Mouse (Mus musculus) ES-Bruce4 (cell line): ENCODE data around the gene Coq3. TPM values are rescaled to one million over a fixed set of nuclear protein-coding genes. Genes with fewer than 3 reads are reported as not detected.

Experiments
- H3K27ac ChIP-seq: 2 replicates; pipeline ENCODE4 v1.5.1; 2012; ENCODE audit warnings: low read length, inconsistent platforms; ENCODE audit not compliant: insufficient read depth
- H3K27me3 ChIP-seq: 2 replicates; pipeline ENCODE4 v1.6.1; 2012; ENCODE audit warnings: mild to moderate bottlenecking, low read length, inconsistent platforms; ENCODE audit not compliant: control insufficient read depth, poor library complexity, insufficient read depth, severe bottlenecking
- H3K36me3 ChIP-seq: 2 replicates; pipeline ENCODE4 v1.6.1; 2012; ENCODE audit warnings: inconsistent platforms, mild to moderate bottlenecking, low read length, moderate library complexity; ENCODE audit not compliant: control insufficient read depth, poor library complexity, insufficient read depth, severe bottlenecking
- H3K4me1 ChIP-seq: one replicate; pipeline ENCODE4 v1.8.1; 2011; ENCODE audit warnings: low read length; ENCODE audit not compliant: control insufficient read depth, insufficient read depth
- H3K4me3 ChIP-seq: 2 replicates; pipeline ENCODE4 v1.5.1; 2011; ENCODE audit warnings: low read depth, mild to moderate bottlenecking, low read length
- H3K9ac ChIP-seq: 2 replicates; pipeline ENCODE4 v1.6.1; 2012; ENCODE audit warnings: low read depth, mild to moderate bottlenecking, inconsistent platforms; ENCODE audit not compliant: poor library complexity, severe bottlenecking
- H3K9me3 ChIP-seq: replicated peaks from 2 replicates; pipeline ENCODE4 v1.6.1; 2012; ENCODE audit warnings: mild to moderate bottlenecking, low read length, inconsistent platforms; ENCODE audit not compliant: control insufficient read depth, poor library complexity, insufficient read depth, severe bottlenecking
- CTCF ChIP-seq: IDR thresholded peaks from one replicate; pipeline ENCODE4 v1.8.1; 2011; ENCODE audit warnings: low read depth, low read length
- EP300 ChIP-seq: IDR thresholded peaks from 2 replicates; pipeline ENCODE4 v1.6.1; 2011; ENCODE audit warnings: low read depth, low read length; ENCODE audit not compliant: insufficient read depth
- POLR2A ChIP-seq: IDR thresholded peaks from one replicate; pipeline ENCODE4 v1.8.1; 2011; ENCODE audit warnings: low read length; ENCODE audit not compliant: insufficient read depth
- polyA plus RNA-seq: library from polyadenylated mRNA; stranded (reverse); fragments of >200 nt; gene quantifications from 2 replicates; pipeline ENCODE4 v1.2.4, GENCODE M21; 2011; ENCODE audit warnings: low read depth; ENCODE audit not compliant: missing spikeins, insufficient read depth, insufficient read length

Gene Coq3
- polyA plus RNA-seq, 1 experiment: 20.7 TPM

DNA sequence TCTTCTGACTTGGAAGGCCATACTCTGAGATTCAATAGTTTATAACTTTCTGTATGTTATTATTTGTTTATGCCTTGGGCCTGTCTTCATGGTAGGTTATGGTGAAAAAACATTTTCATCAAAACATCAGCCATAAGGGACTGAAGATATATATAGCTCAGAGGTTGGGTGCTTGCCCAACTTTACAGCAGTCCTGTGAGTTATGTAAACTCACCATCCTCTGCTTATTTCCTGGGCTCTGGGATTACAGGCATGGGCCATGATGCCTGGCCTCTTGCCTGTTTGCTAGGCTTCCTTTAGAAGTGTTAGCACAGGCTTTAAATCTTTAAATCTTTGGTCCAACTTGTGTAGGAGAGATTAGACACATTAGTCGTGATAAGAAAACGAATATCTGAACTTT, 72.8 kb downstream of the Coq3 start:
- Histone ChIP-seq H3K27ac (no peak overlapping the region), H3K4me3 (no peak overlapping the region), H3K9me3 (no peaks in the 10 kb centered on the region), H3K27me3 (no peaks in the 10 kb centered on the region; the same call in 1 of the 2 replicates), H3K9ac (no peak overlapping the region), H3K36me3 (no peaks in the 10 kb centered on the region), H3K4me1 (no peaks in the 10 kb centered on the region)
- TF ChIP-seq EP300: no peak

DNA sequence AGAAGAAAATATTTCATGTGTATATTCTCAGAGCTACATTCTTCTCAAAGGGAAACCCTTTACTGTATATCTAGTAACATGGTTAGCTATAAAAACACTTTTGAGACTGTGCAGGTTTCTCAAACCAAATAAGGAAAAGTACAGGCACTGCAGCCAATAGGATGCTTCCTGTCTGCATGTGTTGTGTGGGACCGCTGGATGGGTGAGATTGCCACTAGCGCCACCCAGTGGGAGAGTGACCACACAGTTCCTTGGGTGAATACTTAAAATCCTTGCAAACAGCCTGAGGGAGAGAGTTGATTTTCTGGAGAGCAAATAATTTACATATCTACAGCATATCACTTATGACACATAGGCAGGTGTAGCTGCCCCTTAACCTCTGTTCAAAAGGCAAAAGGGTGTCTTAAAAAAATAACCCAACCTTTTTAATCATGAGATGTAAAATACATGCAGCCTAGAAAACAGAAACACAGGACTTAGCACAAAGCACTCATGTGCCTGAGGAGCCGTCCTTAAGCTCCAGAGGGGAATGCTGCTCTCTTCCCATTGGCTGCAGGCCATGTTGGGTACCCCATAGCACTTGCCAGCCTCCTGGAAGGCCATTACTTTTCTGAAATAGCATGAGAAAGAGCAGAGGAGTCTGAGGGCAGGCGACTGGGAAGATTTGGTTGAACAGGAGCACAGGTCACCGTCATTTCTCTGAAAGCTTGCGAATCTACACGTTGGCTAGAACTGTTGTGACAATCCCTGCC, 78.3 kb downstream of the Coq3 start:
- no peak overlapping the region for H3K27ac ChIP-seq
- no peaks in the 10 kb centered on the region for H3K36me3 ChIP-seq
- no peaks in the 10 kb centered on the region for H3K9me3 ChIP-seq
- TF ChIP-seq EP300: no peak
- no peak for TF ChIP-seq POLR2A
- peak; percentile 90 for TF ChIP-seq CTCF
- no peak overlapping the region for H3K9ac ChIP-seq
- H3K4me1 ChIP-seq: no peaks in the 10 kb centered on the region
- H3K27me3 ChIP-seq: no peaks in the 10 kb centered on the region
- no peak overlapping the region for H3K4me3 ChIP-seq

Other genes starting within 250 kb of the Coq3 start
- not detected in 2 replicates for gene Prdm13, start 193.7 kb upstream of the Coq3 start, polyA plus RNA-seq
- gene Ccnc, start 152.0 kb upstream of the Coq3 start, polyA plus RNA-seq: 79.5 and 95.5 TPM in 2 replicates
- 32.7 and 38.1 TPM in 2 replicates for gene Usp45, start 112.5 kb upstream of the Coq3 start, polyA plus RNA-seq
- gene Tstd3, start 112.5 kb upstream of the Coq3 start, polyA plus RNA-seq: 12.6 and 13.1 TPM in 2 replicates
- gene Pnisr, start 32.1 kb upstream of the Coq3 start, polyA plus RNA-seq: 265 and 267 TPM in 2 replicates
- 7.7 and 7.8 TPM in 2 replicates for gene Faxc, start 51.7 kb downstream of the Coq3 start, polyA plus RNA-seq